Mouse (Mus musculus) thymus, postnatal 4 days (tissue): ENCODE measurements at regions not wholly inside any gene's neighbourhood (a gene's known extent, or its start where the extent isn't known, plus 50 kb on each side); places are given as distances from the start of the nearest gene placed in this dataset.

Source experiments
- DNase-seq: peaks from one replicate; pipeline ENCODE4 v3.0.0; 2021

DNA sequence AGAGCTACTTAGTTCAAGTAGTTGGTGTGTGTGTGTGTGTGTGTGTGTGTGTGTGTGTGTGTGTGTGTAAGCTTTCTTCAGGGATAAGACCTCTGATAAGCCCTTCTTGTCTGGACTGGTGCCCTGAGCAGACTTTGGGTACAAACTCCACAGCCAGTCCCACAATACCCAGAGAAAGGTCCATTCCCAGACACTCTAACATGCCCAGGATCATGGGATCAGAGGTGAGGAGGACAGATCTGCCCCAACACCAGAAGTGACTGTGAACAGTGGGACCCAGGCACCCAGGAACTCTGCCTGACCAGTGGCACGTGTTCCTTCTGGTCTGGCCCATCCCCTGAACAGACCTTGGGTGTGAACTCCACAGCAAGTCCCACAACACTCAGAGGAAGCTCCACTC is 208.9 kb downstream of the Gm11077 start:
- no peak for DNase-seq

DNA sequence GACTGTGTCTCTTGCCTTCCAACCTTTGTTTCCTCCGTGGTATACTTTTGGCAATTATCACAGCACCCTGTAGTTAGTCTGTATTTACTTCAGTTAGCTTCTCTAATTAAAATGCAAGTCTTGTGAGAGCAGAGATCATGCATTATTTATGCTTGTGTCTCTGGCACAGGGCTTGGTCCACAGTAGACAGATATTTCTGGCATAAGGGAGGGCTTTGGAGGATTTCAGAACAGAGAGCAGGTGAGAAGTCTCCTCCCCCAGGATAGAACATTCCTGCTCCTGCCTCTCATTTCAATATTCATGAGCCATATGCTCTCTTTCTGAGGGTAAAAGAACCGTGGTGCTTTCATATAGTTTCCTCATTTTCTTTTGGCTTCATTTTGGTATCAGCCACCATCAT is 217.6 kb downstream of the Gm11077 start:
- DNase-seq = no peak

DNA sequence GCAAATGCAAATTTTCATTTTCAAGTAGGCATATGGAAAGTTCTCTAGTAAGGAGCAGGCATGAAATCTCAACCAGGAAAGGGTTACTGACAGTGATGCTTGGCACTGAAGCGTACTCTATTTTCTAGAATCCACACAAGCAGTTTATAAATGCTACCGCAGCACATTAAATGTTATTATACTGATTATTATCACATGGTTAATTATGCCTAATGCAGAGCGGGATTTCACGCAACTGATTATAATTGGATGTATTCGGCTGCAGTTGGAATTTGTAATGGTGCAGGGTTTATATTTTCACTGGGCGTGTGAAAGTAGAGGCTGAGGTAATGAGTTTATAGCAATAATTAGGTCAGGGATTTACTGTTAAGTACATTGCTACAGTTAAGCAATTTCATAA is 221.4 kb downstream of the Gm11077 start:
- DNase-seq = no peak

DNA sequence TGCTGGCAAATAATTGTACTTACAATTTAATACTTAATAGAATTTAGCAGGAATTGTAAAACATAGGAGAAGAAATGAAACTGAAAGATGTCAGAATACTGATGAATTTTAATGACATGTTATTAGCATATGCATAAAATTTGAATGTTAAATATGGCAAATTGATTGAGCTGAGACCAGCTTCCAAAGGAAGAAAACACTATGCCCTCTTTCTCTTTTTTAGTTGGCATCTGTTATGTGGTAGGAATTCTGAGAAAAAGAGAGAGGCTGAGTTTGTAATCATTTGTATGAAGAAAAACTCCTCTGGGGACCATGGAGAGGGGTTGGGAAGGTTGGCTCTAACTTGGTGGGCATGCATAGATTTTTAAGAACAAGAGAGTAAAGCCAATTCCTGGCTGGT is 224.2 kb downstream of the Gm11077 start:
- no peak for DNase-seq

DNA sequence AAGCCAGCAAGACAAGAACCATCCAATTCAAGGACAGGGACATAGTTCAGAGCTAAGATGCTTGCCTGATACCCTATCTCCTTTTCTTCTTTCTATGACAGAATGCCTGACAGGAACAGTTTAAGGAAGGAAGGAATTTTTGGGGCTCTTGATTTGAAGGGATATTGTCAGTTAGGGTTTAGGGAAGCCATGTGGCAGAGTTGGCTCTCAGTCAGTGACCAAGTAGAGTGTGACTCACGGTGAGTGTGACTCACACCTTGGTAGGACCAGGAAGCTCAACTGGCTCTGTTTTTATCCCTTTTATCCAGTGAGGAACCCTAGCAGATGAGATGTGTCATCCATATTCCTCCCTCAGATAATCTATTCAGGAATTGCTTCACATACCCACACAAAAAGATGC is 224.6 kb downstream of the Gm11077 start:
- DNase-seq = no peak

DNA sequence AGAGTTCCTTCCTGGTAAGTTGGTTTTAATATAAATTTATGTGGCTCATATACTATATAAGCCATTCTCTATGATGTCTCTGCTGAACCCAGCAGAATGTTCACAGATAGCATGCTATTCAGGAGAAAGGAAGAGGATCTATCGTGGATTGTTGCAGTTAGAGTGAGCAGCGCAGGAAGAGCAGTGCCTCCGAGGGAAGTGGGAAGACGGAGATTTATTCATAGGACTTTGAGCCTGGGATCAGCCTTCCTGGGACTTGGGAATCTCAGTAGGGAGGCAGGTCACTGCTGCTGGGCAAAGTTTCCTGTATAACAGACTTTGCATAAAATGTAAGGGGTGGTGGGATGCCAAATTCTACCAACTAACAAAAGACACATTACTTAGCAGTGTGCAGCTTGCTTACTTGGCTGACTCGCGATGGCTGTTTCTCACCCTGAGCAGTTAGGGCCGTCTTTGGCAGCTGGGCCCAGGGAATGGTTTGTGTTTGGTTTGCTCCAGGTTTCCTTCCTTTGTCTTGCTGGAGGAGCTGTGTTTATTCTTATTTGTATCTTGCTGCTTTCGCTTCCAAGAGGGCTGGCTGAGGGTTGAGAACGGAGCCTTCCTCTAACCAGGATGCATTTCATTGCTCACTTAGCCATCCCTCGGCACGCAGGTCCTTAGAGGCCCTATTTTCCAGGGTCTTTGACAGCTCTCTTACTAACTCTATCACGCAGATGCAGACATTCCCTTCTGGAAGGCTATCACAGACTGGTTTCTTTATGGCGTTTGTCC is 226.9 kb downstream of the Gm11077 start:
- no peak for DNase-seq

DNA sequence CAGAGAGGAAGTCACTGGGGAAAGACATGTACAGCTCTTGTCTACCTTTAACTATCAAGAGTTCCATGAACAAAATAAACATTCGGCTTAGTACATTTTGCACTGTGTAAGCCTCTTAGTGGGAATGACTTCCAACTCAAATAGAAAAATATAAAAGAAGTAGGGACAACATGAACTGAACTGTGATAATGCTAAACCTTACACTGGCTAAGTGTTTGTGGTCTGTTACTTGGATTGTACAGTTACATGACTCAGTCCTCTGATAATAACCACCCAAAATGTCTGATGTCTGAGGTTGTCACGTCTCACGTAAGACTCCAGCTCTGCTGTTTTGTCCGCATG is 227.4 kb downstream of the Gm11077 start:
- no peak for DNase-seq

DNA sequence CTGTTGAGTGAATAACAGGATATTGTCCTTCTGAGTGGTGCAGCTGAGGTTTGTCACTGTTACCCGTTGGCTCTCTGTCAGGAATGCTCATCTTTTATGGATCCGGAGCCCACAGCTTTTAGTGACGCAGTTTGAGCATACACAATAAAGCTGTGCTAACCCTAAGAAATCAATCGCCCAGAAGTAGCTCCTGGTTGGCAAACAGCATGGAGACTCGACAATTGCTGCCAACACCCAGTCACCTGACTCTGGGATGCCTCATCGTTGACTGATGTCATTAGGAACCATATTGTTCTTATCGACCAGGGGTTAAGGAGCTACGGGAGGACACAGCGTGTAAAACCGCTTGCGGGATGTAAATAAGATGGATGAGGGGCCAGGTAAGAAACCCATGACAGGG is 232.9 kb downstream of the Gm11077 start:
- no peak for DNase-seq

DNA sequence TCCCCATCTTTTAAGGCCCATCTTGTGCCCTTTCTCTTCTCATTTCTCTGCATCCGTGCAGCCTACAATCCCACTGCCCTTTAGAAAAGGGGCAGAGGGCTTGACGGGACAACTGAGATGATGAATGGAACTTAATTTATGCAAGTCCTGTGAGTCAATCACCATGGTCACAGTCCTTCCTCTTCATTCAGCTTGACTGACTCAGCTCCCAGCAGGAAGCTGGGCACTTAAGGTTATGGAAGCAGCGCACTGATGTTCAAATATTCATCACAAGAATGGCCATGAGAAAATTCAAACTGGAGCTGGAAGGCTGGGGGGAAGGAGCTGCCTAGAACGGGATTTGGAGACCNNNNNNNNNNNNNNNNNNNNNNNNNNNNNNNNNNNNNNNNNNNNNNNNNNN is 233.5 kb downstream of the Gm11077 start:
- no peak for DNase-seq

DNA sequence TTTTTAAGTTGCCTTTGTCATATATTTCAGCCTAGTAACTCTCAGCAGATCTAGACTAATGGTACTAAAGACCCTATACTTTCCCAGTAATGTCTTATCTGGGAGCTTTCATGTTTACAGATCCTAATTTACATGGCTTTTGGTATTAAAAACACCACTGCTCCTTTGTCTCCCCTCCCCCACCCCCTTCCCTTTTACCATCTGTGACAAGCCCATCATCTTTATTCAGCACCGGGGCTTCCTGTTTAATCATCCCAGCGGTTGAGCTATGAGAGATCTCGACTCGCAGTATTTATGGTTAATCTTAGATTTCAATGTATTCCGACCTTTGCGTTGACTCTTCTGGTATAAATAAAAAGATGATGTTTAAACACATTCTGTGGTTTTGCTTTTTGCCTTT is 244.6 kb downstream of the Gm11077 start:
- DNase-seq = no peak

DNA sequence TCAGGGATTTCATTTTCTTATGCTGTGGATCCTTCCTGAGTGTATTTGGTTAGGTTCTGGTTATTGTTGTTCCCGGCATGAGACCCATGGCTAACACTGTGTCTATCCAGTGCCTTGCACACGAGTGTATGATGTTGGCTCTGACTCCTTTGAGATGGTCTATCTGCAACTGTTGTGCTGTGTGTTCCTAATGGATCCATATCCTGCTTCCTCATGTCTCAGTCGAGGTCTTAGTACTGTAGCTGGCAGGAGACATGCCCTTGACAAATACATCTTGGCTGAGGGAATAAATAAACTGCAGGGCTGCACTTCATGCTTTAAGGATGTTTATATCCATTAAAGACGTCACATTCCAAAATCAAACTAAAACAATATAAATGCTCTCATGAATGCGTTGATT is 247.9 kb downstream of the Gm11077 start:
- DNase-seq = no peak

DNA sequence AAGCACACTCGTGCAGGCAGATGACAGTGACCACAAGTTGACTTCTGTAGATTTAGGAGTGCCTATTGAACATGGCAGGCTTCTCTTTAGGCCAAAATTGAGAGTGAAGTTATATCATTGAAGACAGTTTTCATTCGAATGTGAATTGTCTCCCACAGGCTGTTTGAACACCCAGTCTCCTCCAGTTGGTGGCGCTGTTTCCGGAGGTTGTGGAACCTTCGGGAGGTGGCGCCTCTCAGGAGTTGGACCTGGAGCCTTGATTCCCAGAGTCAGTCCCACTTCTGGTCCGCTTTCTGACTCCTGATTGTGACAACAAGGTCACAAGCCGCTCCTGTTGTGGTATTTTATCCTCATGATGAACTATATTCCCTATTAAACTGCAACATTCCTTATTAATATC is 254.5 kb downstream of the Gm11077 start:
- no peak for DNase-seq

DNA sequence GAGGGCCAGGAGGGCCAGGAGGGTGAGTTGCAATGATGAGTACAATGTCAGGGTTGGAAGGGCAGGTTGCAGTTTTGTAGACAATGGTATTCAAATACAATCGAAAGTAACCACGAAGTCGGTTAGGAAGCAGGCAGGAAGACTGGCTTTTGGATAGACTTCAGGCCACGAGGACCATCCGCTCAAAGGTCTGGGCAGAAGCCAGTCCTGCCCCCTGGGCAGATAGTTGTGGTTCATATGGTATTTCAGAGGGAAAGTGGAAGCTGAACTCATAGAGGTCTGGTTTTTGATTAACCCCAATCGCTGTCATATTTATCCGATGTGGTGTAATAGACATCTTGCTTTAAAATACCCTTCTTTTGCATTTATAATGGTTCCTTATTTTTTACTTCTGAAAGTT is 255.2 kb downstream of the Gm11077 start:
- DNase-seq = no peak

DNA sequence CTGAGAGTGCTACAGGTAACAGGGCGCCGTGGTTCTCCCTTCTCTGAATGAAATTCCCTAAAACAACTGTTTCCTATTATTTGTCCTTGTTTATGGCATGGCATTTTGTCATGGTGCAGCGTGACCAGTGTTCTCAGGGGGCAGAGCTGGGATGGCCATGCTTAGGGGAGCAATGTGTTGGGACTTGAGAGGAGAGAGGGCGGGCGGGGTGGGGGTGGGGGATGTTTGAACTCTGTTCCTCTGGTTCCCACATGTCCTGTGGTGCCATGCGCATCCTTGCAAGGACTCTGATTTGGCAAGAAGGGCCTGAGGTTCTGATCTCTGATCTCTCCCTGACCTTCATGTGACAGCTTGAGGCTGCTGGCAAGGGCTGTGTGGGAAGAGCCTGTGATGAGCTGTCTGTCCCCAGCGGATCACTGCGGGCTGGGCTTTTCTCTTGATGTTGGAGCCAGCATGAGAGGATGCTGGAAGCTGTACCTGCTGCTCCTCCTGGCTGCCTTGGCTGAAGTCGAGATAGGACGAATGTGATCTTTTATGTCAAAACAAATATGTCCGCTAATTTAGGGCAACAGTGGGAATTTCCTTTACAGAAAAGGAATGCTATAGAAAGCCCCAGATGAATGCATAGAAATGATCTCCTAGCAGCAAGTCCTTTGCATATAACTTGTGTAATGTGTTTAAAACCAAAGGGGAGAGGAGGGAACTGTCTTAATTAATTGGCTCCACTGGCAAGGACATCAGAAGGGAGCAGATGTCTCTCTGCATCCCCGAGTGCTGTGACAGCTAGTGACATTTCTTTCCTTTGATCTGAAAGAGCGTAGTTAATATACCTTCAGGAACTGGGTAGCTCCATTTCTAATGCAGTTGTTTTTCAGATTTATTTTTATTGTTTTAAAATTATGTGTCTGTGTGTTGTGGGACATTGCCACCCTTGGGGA is 255.2 kb upstream of the Pde3a start:
- no peak for DNase-seq

DNA sequence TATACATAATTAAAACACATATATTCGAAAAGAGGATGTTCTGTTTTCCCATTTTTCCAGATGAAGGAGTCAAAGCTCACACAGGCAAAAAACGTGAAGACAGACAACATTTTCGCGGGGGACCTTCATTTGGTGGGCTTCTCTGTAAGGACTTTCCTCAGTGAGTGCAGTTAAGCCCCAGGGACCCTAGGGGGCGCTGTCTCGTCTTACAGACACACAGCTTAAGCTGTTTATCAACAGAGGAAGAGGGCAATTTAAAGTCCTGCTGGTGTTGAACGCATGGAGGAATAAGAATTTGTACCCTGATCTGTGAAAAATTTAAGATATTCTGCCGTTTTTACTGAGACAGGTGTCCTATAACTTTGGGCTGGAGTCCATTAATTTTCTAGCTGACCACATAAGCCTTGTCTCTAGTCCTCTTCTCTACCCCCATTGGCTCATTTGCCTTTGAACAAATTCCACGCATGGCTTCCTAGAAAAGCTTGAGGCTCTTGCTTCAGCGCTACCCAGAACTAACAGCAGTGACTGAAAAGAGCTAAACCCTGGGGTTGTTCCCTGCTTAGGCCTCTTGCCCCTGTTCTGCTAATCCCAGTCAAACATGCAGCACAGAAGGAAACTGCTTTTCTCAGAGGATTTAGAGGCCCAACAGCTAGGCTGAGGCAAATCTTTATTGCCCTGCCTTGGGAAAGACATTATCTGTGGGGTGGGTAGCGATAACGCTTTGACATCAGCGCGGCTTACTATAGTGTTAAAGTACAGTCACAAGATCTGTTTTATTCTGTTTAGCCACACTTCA is 253.5 kb upstream of the Pde3a start:
- DNase-seq = peak; percentile 23

DNA sequence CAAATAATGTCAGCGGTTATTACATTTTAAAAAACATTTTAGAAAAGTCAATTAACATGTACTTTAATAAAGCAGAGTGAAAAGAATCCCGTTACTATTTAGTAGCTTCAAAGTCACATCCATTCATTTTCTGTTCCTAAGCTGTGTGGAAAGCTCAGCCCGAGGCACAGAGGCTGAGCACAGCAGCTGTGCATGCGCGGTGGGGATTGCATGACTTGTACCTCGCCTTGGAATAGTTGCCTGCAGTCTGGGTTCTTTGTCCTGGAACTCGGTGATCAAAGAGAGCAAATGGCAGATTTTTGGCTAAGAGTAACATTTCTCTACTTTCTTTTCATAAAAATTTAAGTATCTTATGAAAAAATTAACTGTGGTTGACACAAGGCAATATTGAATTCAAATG is 251.0 kb upstream of the Pde3a start:
- DNase-seq = no peak

DNA sequence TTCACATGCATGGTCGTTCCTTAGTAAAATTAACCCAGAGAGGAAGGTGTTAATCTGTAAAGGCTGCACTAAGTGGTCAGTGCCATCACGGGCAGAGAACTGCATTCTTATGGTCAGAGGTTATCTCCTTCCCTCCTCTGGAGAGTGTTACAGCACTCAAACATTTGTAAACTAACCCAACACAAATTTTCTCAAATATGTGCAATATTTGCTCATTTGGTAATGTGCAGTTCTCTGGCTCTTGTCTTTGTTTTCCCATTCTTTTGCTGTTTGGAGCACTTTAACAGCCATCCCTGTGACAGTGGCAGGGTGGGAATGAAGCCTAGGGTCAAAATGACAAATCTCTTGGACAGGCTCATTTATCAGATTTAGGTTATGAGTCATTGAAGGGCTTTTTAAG is 248.5 kb upstream of the Pde3a start:
- DNase-seq = no peak

DNA sequence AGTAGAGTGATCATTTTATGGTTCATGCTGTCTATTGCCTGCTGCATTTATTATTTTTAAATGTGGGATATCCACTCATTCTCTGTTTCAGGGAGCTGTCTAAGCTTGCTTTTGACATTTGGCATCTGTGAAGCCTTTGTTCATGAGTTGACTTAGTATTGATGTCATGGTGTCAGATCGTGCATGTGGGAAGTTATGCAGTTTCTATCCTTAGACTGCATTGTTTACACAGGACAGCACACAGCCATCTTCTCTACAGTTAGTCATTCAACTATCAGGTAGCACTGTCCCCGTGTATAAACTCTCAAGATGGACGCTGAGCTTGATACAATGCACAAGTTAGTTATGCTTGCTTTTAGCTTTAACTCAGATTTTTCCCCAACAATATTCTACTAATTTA is 247.8 kb upstream of the Pde3a start:
- DNase-seq = no peak

DNA sequence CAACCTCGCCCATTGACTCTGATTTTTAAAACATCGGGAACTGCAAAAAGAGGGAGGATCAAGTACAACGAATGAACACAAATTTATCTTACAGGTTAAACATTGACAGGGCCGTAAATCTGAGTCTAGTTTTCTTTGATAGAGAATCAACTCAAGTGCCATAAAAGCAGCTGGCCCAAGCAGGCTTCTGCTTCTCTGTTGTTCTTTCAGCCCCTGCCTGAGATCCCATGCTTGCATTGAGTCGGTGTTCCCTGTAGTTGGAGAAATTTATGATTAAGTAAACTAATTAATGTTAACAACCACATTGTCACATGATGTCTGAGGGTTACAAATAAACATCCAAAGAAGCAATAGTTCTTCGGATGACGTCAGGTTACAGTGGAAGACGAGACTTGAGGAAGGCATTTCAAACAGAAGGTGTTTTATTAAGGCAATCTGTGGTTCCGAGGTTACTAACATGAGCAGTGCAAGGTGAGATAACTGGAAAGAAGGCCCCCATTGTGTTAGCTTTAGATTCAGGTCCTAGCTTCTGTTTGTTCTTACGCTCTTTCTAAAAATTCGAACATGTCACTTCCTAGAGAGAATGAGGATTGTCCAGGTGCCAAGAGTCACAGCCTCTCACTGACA is 233.9 kb upstream of the Pde3a start:
- DNase-seq = no peak

DNA sequence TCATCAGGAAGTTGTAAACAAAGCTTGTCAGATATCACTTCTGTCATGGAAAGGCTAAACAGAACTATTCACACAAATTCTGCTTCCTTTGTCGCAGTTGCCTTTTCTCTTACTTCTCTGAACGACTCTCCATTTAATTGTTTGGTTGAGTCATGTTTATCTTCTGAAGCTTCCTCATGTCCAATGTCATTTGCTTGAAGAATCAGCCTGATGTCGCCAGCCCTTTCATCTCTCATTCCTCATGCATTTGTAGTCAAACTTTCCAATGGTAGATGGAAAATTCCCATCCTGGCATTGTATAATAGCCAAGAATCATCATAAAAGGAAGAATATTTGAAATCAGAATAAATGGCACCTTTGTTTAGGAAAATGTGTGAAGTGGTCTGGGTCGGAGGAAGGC is 225.6 kb upstream of the Pde3a start:
- DNase-seq = no peak

DNA sequence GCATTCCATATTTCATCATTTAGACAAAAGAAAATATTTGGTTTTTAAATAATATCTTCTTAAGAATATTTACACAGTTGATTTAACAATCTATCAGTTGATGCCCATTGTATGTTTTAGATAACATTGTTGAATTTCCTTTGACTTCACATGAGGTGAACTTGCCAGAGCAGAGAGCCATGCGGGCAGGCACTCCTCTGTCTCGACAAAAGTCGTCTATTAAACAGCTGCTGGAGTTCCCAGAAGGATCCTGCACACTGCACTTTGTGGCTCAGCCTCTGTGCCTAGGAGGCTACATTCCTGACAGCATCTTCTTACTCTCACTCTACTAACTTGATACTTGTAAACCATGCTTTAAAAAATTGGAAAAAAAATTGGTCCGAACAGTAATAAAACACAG is 221.7 kb upstream of the Pde3a start:
- DNase-seq = no peak

DNA sequence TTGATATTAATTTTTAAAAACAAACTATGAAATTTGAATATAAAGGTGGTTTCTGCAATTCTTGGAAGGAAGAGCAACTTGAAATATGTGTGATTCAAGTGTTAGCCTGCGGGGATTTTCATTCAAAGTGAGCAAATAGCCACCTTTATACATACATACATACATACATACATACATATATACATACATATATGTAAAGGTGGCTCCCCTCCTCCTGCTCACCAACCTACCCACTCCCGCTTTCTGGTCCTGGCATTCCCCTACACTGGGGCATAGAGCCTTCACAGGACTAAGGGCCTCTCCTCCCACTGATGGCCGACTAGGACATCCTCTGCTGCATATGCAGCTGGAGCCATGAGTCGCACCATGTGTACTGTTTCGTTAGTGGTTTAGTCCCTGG is 221.3 kb upstream of the Pde3a start:
- DNase-seq = no peak

DNA sequence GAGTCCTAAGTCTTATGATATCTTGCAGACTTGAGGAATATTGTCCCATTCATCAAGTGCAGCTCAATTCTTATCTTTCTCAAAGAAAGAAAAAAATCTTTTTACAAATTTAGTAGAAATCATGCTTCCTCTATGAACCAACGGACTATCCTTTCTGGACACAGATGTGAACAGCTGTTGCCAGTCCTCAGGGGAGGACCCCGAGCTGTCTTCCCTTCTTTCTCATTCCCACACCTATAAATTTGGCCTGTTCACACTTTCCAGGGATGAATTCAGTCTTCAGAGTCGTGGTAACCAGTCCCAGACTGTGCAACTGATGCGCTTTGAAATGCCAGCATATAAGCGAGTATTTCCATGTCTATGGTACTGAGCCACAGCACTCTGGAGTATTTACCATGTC is 214.2 kb upstream of the Pde3a start:
- DNase-seq = no peak
